11 mouse cellular contexts compared by ENCODE assay signal in genomic region chr6:86885816-86886529, GRCm38 (mm10). TPM values are rescaled to one million over a fixed set of nuclear protein-coding genes. Genes with fewer than 3 reads are reported as not detected.
DNase-seq lines count a peak whose midpoint lies in the region; ATAC-seq and TF ChIP-seq lines count a peak whose summit lies in the region.
"Had no signal": no experiment of that assay in that cellular context is flagged by ENCODE, and none has a peak within 500 bp of the region (broad histone marks: within the 10 kb centered on the region; RNA-seq: fewer than 3 reads in every experiment).

No protein-coding gene starts in this region.

- no peak overlapping the region for H3K4me2 ChIP-seq in hindbrain, postnatal 0 days (ENCODE audit: low read depth, low read length)
- H3K4me2 ChIP-seq in hindbrain, embryonic 14.5 days (replicated peaks): no peak overlapping the region
- no peak overlapping the region for H3K4me2 ChIP-seq in heart, embryonic 15.5 days
- H3K4me2 ChIP-seq in liver, embryonic 13.5 days: no peak overlapping the region
- no peak overlapping the region for H3K4me2 ChIP-seq in forebrain, embryonic 12.5 days
- H3K4me2 ChIP-seq: midbrain, embryonic 12.5 days had no signal

- H3K27me3 ChIP-seq in hindbrain, postnatal 0 days (ENCODE audit: insufficient read depth, low read length): no peaks in the 10 kb centered on the region
- H3K27me3 ChIP-seq in hindbrain, embryonic 14.5 days (ENCODE audit: control insufficient read depth, insufficient read depth, low read length): no peaks in the 10 kb centered on the region
- no peaks in the 10 kb centered on the region for H3K27me3 ChIP-seq in heart, embryonic 15.5 days
- no peaks in the 10 kb centered on the region for H3K27me3 ChIP-seq in liver, embryonic 13.5 days
- H3K27me3 ChIP-seq in forebrain, embryonic 12.5 days: no peaks in the 10 kb centered on the region
- H3K27me3 ChIP-seq: midbrain, embryonic 12.5 days had no signal

- peak overlapping the region; percentile 36; the same call in 1 of the 2 replicates for H3K27ac ChIP-seq in hindbrain, postnatal 0 days
- H3K27ac ChIP-seq in hindbrain, embryonic 14.5 days: no peak overlapping the region
- peak overlapping the region; percentile 76 for H3K27ac ChIP-seq in heart, embryonic 15.5 days
- H3K27ac ChIP-seq in liver, embryonic 13.5 days: peak overlapping the region; percentile 57
- no peak overlapping the region for H3K27ac ChIP-seq in forebrain, embryonic 12.5 days
- H3K27ac ChIP-seq: midbrain, embryonic 12.5 days had no signal

- H3K9ac ChIP-seq in hindbrain, postnatal 0 days (replicated peaks; ENCODE audit: low read length): no peak overlapping the region
- no peak overlapping the region for H3K9ac ChIP-seq in hindbrain, embryonic 14.5 days
- H3K9ac ChIP-seq in heart, embryonic 15.5 days: 0 out of 2 replicates have a peak overlapping the region, but pooled peaks have one; percentile 11
- 0 out of 2 replicates have a peak overlapping the region, but pooled peaks have one; percentile 14 for H3K9ac ChIP-seq in liver, embryonic 13.5 days
- no peak overlapping the region for H3K9ac ChIP-seq in forebrain, embryonic 12.5 days
- H3K9ac ChIP-seq: midbrain, embryonic 12.5 days had no signal

- 79% methylated on average over 6 of the region's 6 CpGs for whole genome bisulfite sequencing in hindbrain, postnatal 0 days
- 86% methylated on average over 6 of the region's 6 CpGs for WGBS in hindbrain, embryonic 14.5 days
- 50% methylated on average over 6 of the region's 6 CpGs for whole genome bisulfite sequencing in heart, embryonic 15.5 days
- 58% methylated on average over 6 of the region's 6 CpGs for WGBS in liver, embryonic 13.5 days (ENCODE audit: insufficient replicate concordance)
- WGBS in forebrain, embryonic 12.5 days: 87% methylated on average over 6 of the region's 6 CpGs

- peak; percentile 18 for DNase-seq in hindbrain, postnatal 0 days (ENCODE audit: low spot score)
- no peak for DNase-seq in hindbrain, embryonic 14.5 days (ENCODE audit: low spot score)
- DNase-seq in adrenal gland, adult 8-10 months: peak; percentile 61
- no peak for DNase-seq in liver, embryonic 13.5 days
- DNase-seq in left cerebral cortex, postnatal 4 days: no peak
- DNase-seq in spleen, adult 18-20 months: no peak
- DNase-seq: cerebellum, adult 11-12 months had no signal

- TF ChIP-seq CTCF in hindbrain, postnatal 0 days (IDR thresholded peaks at IDR 0.05; ENCODE audit: low read depth): no peak

- H3K36me3 ChIP-seq in hindbrain, postnatal 0 days (ENCODE audit: insufficient read depth, low read length): no peaks in the 10 kb centered on the region
- no peaks in the 10 kb centered on the region; the same call in none of the 2 replicates for H3K36me3 ChIP-seq in hindbrain, embryonic 14.5 days (replicated peaks; ENCODE audit: control insufficient read depth, insufficient read depth)
- H3K36me3 ChIP-seq in heart, embryonic 15.5 days: peaks cover 11% of the 10 kb centered on the region; the same call in 1 of the 2 replicates
- H3K36me3 ChIP-seq in liver, embryonic 13.5 days: 0 out of 2 replicates have a peak, but pooled peaks cover 6% of the 10 kb centered on the region
- peaks cover 3% of the 10 kb centered on the region; the same call in 1 of the 2 replicates for H3K36me3 ChIP-seq in forebrain, embryonic 12.5 days (replicated peaks)
- H3K36me3 ChIP-seq: midbrain, embryonic 12.5 days had no signal

- H3K4me1 ChIP-seq in hindbrain, postnatal 0 days (ENCODE audit: insufficient read depth, low read length): peaks cover 3% of the 10 kb centered on the region; the same call in 1 of the 2 replicates
- no peaks in the 10 kb centered on the region for H3K4me1 ChIP-seq in hindbrain, embryonic 14.5 days (replicated peaks; ENCODE audit: control insufficient read depth, insufficient read depth, low read length)
- peaks cover 39% of the 10 kb centered on the region for H3K4me1 ChIP-seq in heart, embryonic 15.5 days (replicated peaks)
- H3K4me1 ChIP-seq in liver, embryonic 13.5 days (replicated peaks): peaks cover 42% of the 10 kb centered on the region
- no peaks in the 10 kb centered on the region for H3K4me1 ChIP-seq in forebrain, embryonic 12.5 days
- H3K4me1 ChIP-seq: midbrain, embryonic 12.5 days had no signal

- no peaks in the 10 kb centered on the region for H3K9me3 ChIP-seq in hindbrain, postnatal 0 days (ENCODE audit: low read length)
- no peaks in the 10 kb centered on the region for H3K9me3 ChIP-seq in hindbrain, embryonic 14.5 days (ENCODE audit: control insufficient read depth, low read length)
- H3K9me3 ChIP-seq in heart, embryonic 15.5 days (replicated peaks): no peaks in the 10 kb centered on the region
- no peaks in the 10 kb centered on the region for H3K9me3 ChIP-seq in liver, embryonic 13.5 days (replicated peaks)
- no peaks in the 10 kb centered on the region for H3K9me3 ChIP-seq in forebrain, embryonic 12.5 days
- H3K9me3 ChIP-seq: midbrain, embryonic 12.5 days had no signal

- H3K4me3 ChIP-seq in hindbrain, postnatal 0 days (ENCODE audit: low read length): no peak overlapping the region
- H3K4me3 ChIP-seq in hindbrain, embryonic 14.5 days (replicated peaks; ENCODE audit: low read length): no peak overlapping the region
- H3K4me3 ChIP-seq in heart, embryonic 15.5 days: no peak overlapping the region
- no peak overlapping the region for H3K4me3 ChIP-seq in liver, embryonic 13.5 days (replicated peaks)
- H3K4me3 ChIP-seq in forebrain, embryonic 12.5 days (replicated peaks): no peak overlapping the region
- H3K4me3 ChIP-seq: midbrain, embryonic 12.5 days had no signal

- intact Hi-C loops in left cerebral cortex, postnatal 4 days (cut with DNase I): no loop called here

- no peak for ATAC-seq in hindbrain, postnatal 0 days
- ATAC-seq in hindbrain, embryonic 14.5 days (ENCODE audit: low FRiP score): no peak
- ATAC-seq in heart, embryonic 15.5 days (replicated peaks; ENCODE audit: insufficient number of reproducible peaks, insufficient read depth, low FRiP score, low read depth): peak; percentile 64; the same call in 1 of the 2 replicates
- no peak for ATAC-seq in liver, embryonic 13.5 days (ENCODE audit: low read depth)
- no peak for ATAC-seq in forebrain, embryonic 12.5 days (ENCODE audit: low FRiP score)
- ATAC-seq: forebrain, embryonic 14.5 days had no signal

RNA-seq across cellular contexts. Expression of gene Aak1, which starts 36.7 kb away (rescaled TPM):
- total RNA-seq in hindbrain, postnatal 0 days (2014; rRNA removed): 77.8 and 80.8 TPM in 2 replicates
- 27.0 and 32.6 TPM in 2 replicates for polyA plus RNA-seq in hindbrain, postnatal 0 days (2015; fragmentation: Nextera tagmentation; extraction: Ambion mirVana)
- 49.8 and 52.7 TPM in 2 replicates for polyA plus RNA-seq in hindbrain, embryonic 14.5 days (2014; fragmentation: Nextera tagmentation; extraction: Ambion mirVana)
- total RNA-seq in adrenal gland, adult 8-10 months (2022): 100 to 1,000 TPM; 129 to 147 (median 132) TPM
- 16.6 and 21.8 TPM in 2 replicates for polyA plus RNA-seq in heart, embryonic 15.5 days (2015; fragmentation: Nextera tagmentation; extraction: Ambion mirVana)
- polyA plus RNA-seq in liver, embryonic 13.5 days (2015; fragmentation: Nextera tagmentation; extraction: Ambion mirVana): 3.4 and 4.3 TPM in 2 replicates
- 29.7 and 32.9 TPM in 2 replicates for polyA plus RNA-seq in forebrain, embryonic 12.5 days (2016; fragmentation: Nextera tagmentation; extraction: Ambion mirVana)
- 100 to 1,000 TPM; 165 to 166 TPM for total RNA-seq in left cerebral cortex, postnatal 4 days (2021)

Comparison
In these comparisons a context has a peak if more than half of its experiments do, and no peak if none do; other contexts are left out.
1. DNase-seq: peak in hindbrain, postnatal 0 days (single experiment) and adrenal gland, adult 8-10 months (single experiment); none in hindbrain, embryonic 14.5 days (single experiment), liver, embryonic 13.5 days (single experiment), left cerebral cortex, postnatal 4 days (single experiment) and spleen, adult 18-20 months (0 of 2).
2. H3K27ac ChIP-seq: peak in hindbrain, postnatal 0 days (single experiment), heart, embryonic 15.5 days (single experiment) and liver, embryonic 13.5 days (single experiment); none in hindbrain, embryonic 14.5 days (single experiment) and forebrain, embryonic 12.5 days (single experiment).
3. H3K9ac ChIP-seq: peak in heart, embryonic 15.5 days (single experiment) and liver, embryonic 13.5 days (single experiment); none in hindbrain, postnatal 0 days (single experiment), hindbrain, embryonic 14.5 days (single experiment) and forebrain, embryonic 12.5 days (single experiment).